Mouse (Mus musculus) ES-Bruce4 (cell line): ENCODE data around the gene Qprt.

Experiments used
- CTCF ChIP-seq: IDR thresholded peaks from one replicate; pipeline ENCODE4 v1.8.1; 2011; ENCODE audit warnings: low read depth, low read length
- EP300 ChIP-seq: IDR thresholded peaks from 2 replicates; pipeline ENCODE4 v1.6.1; 2011; ENCODE audit warnings: low read depth, low read length; ENCODE audit not compliant: insufficient read depth
- POLR2A ChIP-seq: IDR thresholded peaks from one replicate; pipeline ENCODE4 v1.8.1; 2011; ENCODE audit warnings: low read length; ENCODE audit not compliant: insufficient read depth

GRCm38 (mm10) chr7:127145387-127146266 is 23.6 kb upstream of the Qprt start:
- TF ChIP-seq EP300 (no peak), POLR2A (no peak), CTCF (no peak)
